Mouse (Mus musculus) midbrain, embryonic 16.5 days (tissue): ENCODE data around the gene Card6. TPM values are rescaled to one million over a fixed set of nuclear protein-coding genes. Genes with fewer than 3 reads are reported as not detected.

Experiments used
- ATAC-seq: fragments of 200-750 bp; cut with Nextera tagmentation; 2 replicates; pipeline ENCODE4 v1.8.0; 2017; ENCODE audit warnings: moderate TSS enrichment
- H3K27ac ChIP-seq: fragments of 300-500 bp; sonication (generic); 2 replicates; pipeline ENCODE4 v1.5.1; 2014; ENCODE audit warnings: mild to moderate bottlenecking, low read length, mixed read lengths
- H3K27me3 ChIP-seq: fragments of 300-500 bp; sonication (generic); 2 replicates; pipeline ENCODE4 v1.6.1; 2014; ENCODE audit warnings: low read depth, low read length, mixed read lengths; ENCODE audit not compliant: control insufficient read depth, insufficient read depth
- H3K36me3 ChIP-seq: fragments of 300-500 bp; sonication (generic); 2 replicates; pipeline ENCODE4 v1.6.1; 2014; ENCODE audit warnings: mild to moderate bottlenecking, low read length, moderate library complexity, mixed read lengths; ENCODE audit not compliant: control insufficient read depth, insufficient read depth
- H3K4me1 ChIP-seq: fragments of 300-500 bp; sonication (generic); 2 replicates; pipeline ENCODE4 v1.6.1; 2014; ENCODE audit warnings: mild to moderate bottlenecking, low read length, mixed read lengths; ENCODE audit not compliant: control insufficient read depth, insufficient read depth
- H3K4me2 ChIP-seq: fragments of 300-500 bp; sonication (generic); 2 replicates; pipeline ENCODE4 v1.6.1; 2014; ENCODE audit warnings: mild to moderate bottlenecking, low read length, mixed read lengths
- H3K4me3 ChIP-seq: fragments of 300-500 bp; sonication (generic); 2 replicates; pipeline ENCODE4 v1.5.1; 2014; ENCODE audit warnings: low read depth, mild to moderate bottlenecking, low read length, moderate library complexity, mixed read lengths
- H3K9ac ChIP-seq: fragments of 300-500 bp; sonication (generic); 2 replicates; pipeline ENCODE4 v1.6.1; 2014; ENCODE audit warnings: low read depth, low read length, mixed read lengths
- H3K9me3 ChIP-seq: fragments of 300-500 bp; sonication (generic); replicated peaks from 2 replicates; pipeline ENCODE4 v1.6.1; 2014; ENCODE audit warnings: mild to moderate bottlenecking, low read length, mixed read lengths; ENCODE audit not compliant: control insufficient read depth, poor library complexity, severe bottlenecking
- WGBS: fragments of 180-500 bp; shearing (Covaris S2); extraction: QIAGEN DNeasy Blood & Tissue Kit; methylation state at CpG from one replicate; pipeline ENCODE4 v1.1.7; 2014; 5-methylcytosine and 5-hydroxymethylcytosine counted together
- polyA plus RNA-seq: library from polyadenylated mRNA; unstranded; fragments of >200 nt; fragmentation: Nextera tagmentation; extraction: Ambion mirVana; gene quantifications from 2 replicates; pipeline ENCODE4 v1.2.1, GENCODE M21; 2015

Gene Card6
- polyA plus RNA-seq: 0.50 and 0.65 TPM in 2 replicates

DNA sequence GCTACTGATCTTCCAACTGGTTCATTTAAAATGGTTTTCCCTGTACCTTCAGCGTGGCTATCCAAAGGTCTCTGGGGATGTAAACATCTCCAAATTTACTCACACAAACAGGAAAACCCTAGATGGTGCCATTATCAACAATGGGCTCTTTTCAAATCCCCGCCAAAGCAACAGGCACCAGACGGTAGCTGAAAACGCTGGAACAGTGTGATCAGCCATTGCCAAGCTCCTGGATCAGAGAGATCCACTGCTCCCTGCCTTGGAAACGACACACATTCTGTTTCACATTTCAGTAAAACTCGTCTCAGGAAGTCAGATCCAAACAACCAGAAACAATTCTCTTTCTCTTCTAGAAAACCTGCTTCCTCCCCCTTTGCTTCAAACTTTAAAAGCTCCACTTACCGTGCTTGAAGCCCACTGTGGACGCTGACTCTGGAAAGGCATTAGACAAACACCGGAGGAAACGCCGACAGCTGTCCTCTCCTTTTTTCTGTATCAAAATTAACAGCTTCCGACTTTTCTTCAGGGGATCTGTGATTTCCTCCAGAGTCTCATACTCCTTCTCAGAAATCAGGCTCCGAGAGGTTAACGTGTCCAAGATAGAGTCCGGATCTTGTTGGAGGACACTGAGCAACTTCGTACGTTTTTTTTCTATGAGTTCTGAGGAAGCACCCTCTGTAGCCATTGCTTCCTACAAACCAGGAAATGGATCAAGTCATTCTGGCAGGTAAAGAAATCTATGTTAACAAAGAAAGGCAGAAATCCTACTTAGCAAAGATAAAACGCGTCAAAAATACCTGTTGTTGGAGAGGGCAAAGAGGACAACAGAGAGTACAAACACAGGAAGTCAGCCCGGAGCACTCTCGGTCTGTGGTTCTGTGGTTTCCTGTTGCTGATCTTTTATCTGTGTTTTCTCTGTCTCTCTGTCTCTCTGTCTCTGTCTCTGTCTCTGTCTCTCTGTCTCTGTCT, at the start of gene Card6:
Gene Card6, minus strand, starts transcription at position 854 of the 969 bp plus-strand sequence.
- no peaks in the 10 kb centered on the region for H3K4me1 ChIP-seq
- no peak within 1 kb of the TSS for H3K27ac ChIP-seq
- H3K9me3 ChIP-seq: no peaks in the 10 kb centered on the region
- 74% methylated on average over 21 of the region's 21 CpGs for WGBS
- no peaks in the 10 kb centered on the region for H3K36me3 ChIP-seq
- ATAC-seq: no peak
- H3K27me3 ChIP-seq: no peaks in the 10 kb centered on the region
- H3K4me2 ChIP-seq: no peak within 1 kb of the TSS
- 0 out of 2 replicates have a peak within 1 kb of the TSS, but pooled peaks have one; percentile 14 for H3K9ac ChIP-seq
- no peak within 1 kb of the TSS for H3K4me3 ChIP-seq

GRCm38 (mm10) chr15:5157386-5157785, 49.0 kb upstream of the Card6 start:
- no peaks in the 10 kb centered on the region for H3K9me3 ChIP-seq
- 0 out of 2 replicates have a peak, but pooled peaks have one; percentile 5 for ATAC-seq
- WGBS: 68% methylated on average over 1 of the region's 1 CpGs
- no peak overlapping the region for H3K4me2 ChIP-seq
- H3K4me3 ChIP-seq: no peak overlapping the region
- peaks cover 5% of the 10 kb centered on the region; the same call in 1 of the 2 replicates for H3K4me1 ChIP-seq
- H3K27me3 ChIP-seq: no peaks in the 10 kb centered on the region
- no peaks in the 10 kb centered on the region for H3K36me3 ChIP-seq
- H3K27ac ChIP-seq: no peak overlapping the region
- no peak overlapping the region for H3K9ac ChIP-seq

- Histone ChIP-seq H3K27me3 (no peaks in the 10 kb centered on the region), H3K9ac (no peak overlapping the region), H3K4me3 (no peak overlapping the region), H3K27ac (no peak overlapping the region), H3K9me3 (no peaks in the 10 kb centered on the region), H3K4me1 (peaks cover 5% of the 10 kb centered on the region; the same call in 1 of the 2 replicates), H3K36me3 (no peaks in the 10 kb centered on the region), H3K4me2 (no peak overlapping the region)
- no peak for ATAC-seq
- WGBS: 86% methylated on average over 4 of the region's 4 CpGs
These were observed 48.0 kb upstream of the Card6 start for GRCm38 (mm10) chr15:5156355-5156754.

DNA sequence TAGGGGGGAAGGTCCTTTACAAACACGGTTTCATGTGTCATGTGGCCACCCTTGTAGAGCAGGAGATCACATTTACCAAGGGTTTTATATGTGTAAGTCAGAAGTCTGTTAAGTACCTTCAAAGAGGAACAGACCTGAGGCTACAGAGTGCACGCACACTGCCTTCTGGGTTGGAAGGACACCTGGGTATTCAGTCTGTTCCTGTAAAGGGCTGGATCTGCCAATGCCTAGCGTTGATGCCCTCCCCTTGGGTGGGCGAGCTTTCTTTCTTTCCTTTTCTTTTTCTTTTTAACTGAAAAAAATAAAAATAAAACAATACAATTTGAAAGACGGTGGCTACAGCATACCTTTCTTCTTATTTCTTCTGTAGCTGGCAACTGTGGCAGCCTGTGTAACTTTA, 46.8 kb upstream of the Card6 start:
- Histone ChIP-seq H3K4me2 (no peak overlapping the region), H3K4me1 (peaks cover 5% of the 10 kb centered on the region; the same call in 1 of the 2 replicates), H3K27ac (no peak overlapping the region), H3K27me3 (no peaks in the 10 kb centered on the region), H3K36me3 (no peaks in the 10 kb centered on the region), H3K9me3 (no peaks in the 10 kb centered on the region), H3K4me3 (no peak overlapping the region), H3K9ac (no peak overlapping the region)
- no peak for ATAC-seq
- 69% methylated on average over 5 of the region's 5 CpGs for WGBS

DNA sequence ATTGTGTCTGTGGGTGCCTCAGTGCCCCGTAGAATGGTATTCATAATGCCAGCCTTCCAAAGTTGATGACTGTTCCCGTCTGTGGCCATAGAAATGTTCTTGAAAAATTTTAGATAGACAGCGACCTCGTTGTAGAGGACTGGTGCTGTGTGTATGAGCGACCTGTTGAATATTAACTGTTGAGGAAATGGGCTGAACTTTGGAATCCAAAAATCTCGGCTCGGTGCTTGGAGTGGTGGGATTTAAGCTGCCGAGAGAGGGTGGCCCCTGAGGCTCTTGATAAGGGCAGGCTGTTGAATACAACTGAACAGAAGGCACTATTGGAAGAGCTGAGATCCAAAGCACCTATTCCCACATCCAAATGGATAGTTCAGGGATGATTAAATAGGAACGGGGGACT, 46.3 kb upstream of the Card6 start:
- H3K4me2 ChIP-seq: no peak overlapping the region
- H3K27me3 ChIP-seq: no peaks in the 10 kb centered on the region
- no peak overlapping the region for H3K9ac ChIP-seq
- H3K36me3 ChIP-seq: no peaks in the 10 kb centered on the region
- no peak for ATAC-seq
- no peak overlapping the region for H3K27ac ChIP-seq
- no peak overlapping the region for H3K4me3 ChIP-seq
- H3K9me3 ChIP-seq: no peaks in the 10 kb centered on the region
- peaks cover 5% of the 10 kb centered on the region; the same call in 1 of the 2 replicates for H3K4me1 ChIP-seq
- WGBS: 84% methylated on average over 9 of the region's 9 CpGs

DNA sequence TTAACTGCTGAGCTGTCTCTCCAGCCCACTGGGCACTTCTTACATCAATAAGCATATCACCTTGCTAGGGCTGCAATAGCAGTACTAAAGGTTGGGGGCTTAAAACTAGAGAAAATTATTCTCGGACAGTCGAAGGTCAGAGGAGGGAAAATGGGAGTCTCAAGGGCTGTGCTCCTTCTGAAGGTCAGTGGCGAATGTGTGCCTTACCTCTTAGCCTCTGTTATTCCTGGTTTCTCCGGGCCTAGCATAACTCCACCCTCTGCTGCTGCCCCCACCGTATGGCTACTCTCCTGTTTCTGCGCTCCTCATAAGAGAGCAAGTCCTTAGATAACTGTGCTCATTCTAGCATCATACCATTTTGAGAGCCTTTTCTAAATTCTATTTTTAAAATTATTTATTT, 43.8 kb upstream of the Card6 start:
- 95% methylated on average over 6 of the region's 6 CpGs for WGBS
- H3K27ac ChIP-seq: no peak overlapping the region
- H3K36me3 ChIP-seq: no peaks in the 10 kb centered on the region
- H3K9me3 ChIP-seq: no peaks in the 10 kb centered on the region
- no peak for ATAC-seq
- no peak overlapping the region for H3K4me3 ChIP-seq
- H3K9ac ChIP-seq: no peak overlapping the region
- peaks cover 12% of the 10 kb centered on the region; the same call in 1 of the 2 replicates for H3K4me1 ChIP-seq
- H3K27me3 ChIP-seq: no peaks in the 10 kb centered on the region
- H3K4me2 ChIP-seq: no peak overlapping the region

DNA sequence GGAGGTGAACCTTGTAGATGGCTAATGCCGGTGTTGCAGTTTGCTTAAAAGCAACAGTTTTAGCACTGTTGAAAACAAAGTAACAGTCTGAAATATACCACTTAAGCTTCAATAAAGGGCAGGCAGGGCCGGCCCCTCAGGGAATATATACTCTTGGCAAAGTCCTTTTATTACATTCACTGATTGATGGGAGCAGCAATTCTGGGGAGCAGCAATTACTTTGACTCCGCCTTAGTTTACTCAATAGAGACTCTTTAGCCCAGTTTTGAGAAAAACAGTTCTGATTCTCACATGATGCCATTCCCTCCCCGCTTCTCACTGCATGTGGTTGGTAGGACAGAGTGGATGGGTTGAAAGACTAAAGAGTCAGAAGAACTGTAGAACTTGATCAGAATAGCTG, 40.8 kb upstream of the Card6 start:
- Histone ChIP-seq H3K9ac (no peak overlapping the region), H3K4me2 (no peak overlapping the region), H3K9me3 (no peaks in the 10 kb centered on the region), H3K27ac (no peak overlapping the region), H3K36me3 (no peaks in the 10 kb centered on the region), H3K27me3 (no peaks in the 10 kb centered on the region), H3K4me3 (no peak overlapping the region), H3K4me1 (peaks cover 20% of the 10 kb centered on the region)
- 80% methylated on average over 4 of the region's 4 CpGs for WGBS
- ATAC-seq: no peak

GRCm38 (mm10) chr15:5145196-5145945, 37.0 kb upstream of the Card6 start:
- Histone ChIP-seq H3K9me3 (no peaks in the 10 kb centered on the region), H3K4me3 (peak overlapping the region; percentile 90), H3K27me3 (no peaks in the 10 kb centered on the region), H3K4me1 (peaks cover 20% of the 10 kb centered on the region), H3K9ac (peak overlapping the region; percentile 50; the same call in 1 of the 2 replicates), H3K4me2 (peak overlapping the region; percentile 83), H3K36me3 (no peaks in the 10 kb centered on the region), H3K27ac (no peak overlapping the region)
- ATAC-seq: no peak
- 49% methylated on average over 9 of the region's 9 CpGs for WGBS
